Mouse (Mus musculus): Measurements from ENCODE around the gene Nin. TPM values are rescaled to one million over a fixed set of nuclear protein-coding genes. Genes with fewer than 3 reads are reported as not detected.

Gene Nin
- total RNA-seq, 1 experiment from 2014 or later: 91.7 TPM

- ATAC-seq (replicated peaks; ENCODE audit: low read depth, poor library complexity, severe bottlenecking): no peak
Measured at GRCm38 (mm10) chr12:70088297-70088696, 25.2 kb downstream of the Nin start.

- ATAC-seq (replicated peaks; ENCODE audit: low read depth, poor library complexity, severe bottlenecking): no peak
Measured at GRCm38 (mm10) chr12:70085351-70085750, 28.2 kb downstream of the Nin start.

- ATAC-seq (replicated peaks; ENCODE audit: low read depth, poor library complexity, severe bottlenecking): peak; percentile 95
Measured at GRCm38 (mm10) chr12:70084198-70084597, 29.3 kb downstream of the Nin start.

GRCm38 (mm10) chr12:70083737-70084136 is 29.8 kb downstream of the Nin start:
- no peak for ATAC-seq (replicated peaks; ENCODE audit: low read depth, poor library complexity, severe bottlenecking)

- no peak for ATAC-seq (replicated peaks; ENCODE audit: low read depth, poor library complexity, severe bottlenecking)
Measured at GRCm38 (mm10) chr12:70082935-70083532, 30.5 kb downstream of the Nin start.

GRCm38 (mm10) chr12:70082485-70082884 is 31.0 kb downstream of the Nin start:
- no peak for ATAC-seq (replicated peaks; ENCODE audit: low read depth, poor library complexity, severe bottlenecking)

GRCm38 (mm10) chr12:70078471-70079025 is 35.0 kb downstream of the Nin start:
- no peak for ATAC-seq (replicated peaks; ENCODE audit: low read depth, poor library complexity, severe bottlenecking)

- no peak for ATAC-seq (replicated peaks; ENCODE audit: low read depth, poor library complexity, severe bottlenecking)
Measured at GRCm38 (mm10) chr12:70076493-70076892, 37.0 kb downstream of the Nin start.

- ATAC-seq (replicated peaks; ENCODE audit: low read depth, poor library complexity, severe bottlenecking): peak; percentile 75
Measured at GRCm38 (mm10) chr12:70075001-70075400, 38.5 kb downstream of the Nin start.

- ATAC-seq (replicated peaks; ENCODE audit: low read depth, poor library complexity, severe bottlenecking): no peak
Measured at GRCm38 (mm10) chr12:70070888-70071287, 42.6 kb downstream of the Nin start.

GRCm38 (mm10) chr12:70070306-70070705 is 43.2 kb downstream of the Nin start:
- ATAC-seq (replicated peaks; ENCODE audit: low read depth, poor library complexity, severe bottlenecking): no peak

GRCm38 (mm10) chr12:70068647-70069257 is 44.8 kb downstream of the Nin start:
- peak; percentile 39; the same call in 1 of the 2 replicates for ATAC-seq (replicated peaks; ENCODE audit: low read depth, poor library complexity, severe bottlenecking)

GRCm38 (mm10) chr12:70067849-70068248 is 45.7 kb downstream of the Nin start:
- ATAC-seq (replicated peaks; ENCODE audit: low read depth, poor library complexity, severe bottlenecking): no peak

- peak; percentile 69 for ATAC-seq (replicated peaks; ENCODE audit: low read depth, poor library complexity, severe bottlenecking)
Measured at GRCm38 (mm10) chr12:70062114-70062513, 51.4 kb downstream of the Nin start.

GRCm38 (mm10) chr12:70058956-70059851 is 54.3 kb downstream of the Nin start:
- ATAC-seq (replicated peaks; ENCODE audit: low read depth, poor library complexity, severe bottlenecking): no peak

GRCm38 (mm10) chr12:70050699-70051098 is 62.8 kb downstream of the Nin start:
- no peak for ATAC-seq (replicated peaks; ENCODE audit: low read depth, poor library complexity, severe bottlenecking)

- ATAC-seq (replicated peaks; ENCODE audit: low read depth, poor library complexity, severe bottlenecking): no peak
Measured at GRCm38 (mm10) chr12:70048741-70049140, 64.8 kb downstream of the Nin start.

- no peak for ATAC-seq (replicated peaks; ENCODE audit: low read depth, poor library complexity, severe bottlenecking)
Measured at GRCm38 (mm10) chr12:70047281-70047680, 66.2 kb downstream of the Nin start.

- ATAC-seq (replicated peaks; ENCODE audit: low read depth, poor library complexity, severe bottlenecking): no peak
Measured at GRCm38 (mm10) chr12:70044353-70044752, 69.2 kb downstream of the Nin start.

- ATAC-seq (replicated peaks; ENCODE audit: low read depth, poor library complexity, severe bottlenecking): no peak
Measured at GRCm38 (mm10) chr12:70043421-70043820, 70.1 kb downstream of the Nin start.

- no peak for ATAC-seq (replicated peaks; ENCODE audit: low read depth, poor library complexity, severe bottlenecking)
Measured at GRCm38 (mm10) chr12:70040981-70041380, 72.5 kb downstream of the Nin start.
